Mouse (Mus musculus) retina, postnatal 7 days (tissue): ENCODE results near the gene Zfp365.
A peak's percentile ranks its signal among the peaks of the same experiment; 100 is the strongest.

Experiments
- DNase-seq: peaks from one replicate; pipeline ENCODE4 v3.0.0-alpha.2; 2012; ENCODE audit warnings: low read depth, low spot score

Zfp365 gene

DNA sequence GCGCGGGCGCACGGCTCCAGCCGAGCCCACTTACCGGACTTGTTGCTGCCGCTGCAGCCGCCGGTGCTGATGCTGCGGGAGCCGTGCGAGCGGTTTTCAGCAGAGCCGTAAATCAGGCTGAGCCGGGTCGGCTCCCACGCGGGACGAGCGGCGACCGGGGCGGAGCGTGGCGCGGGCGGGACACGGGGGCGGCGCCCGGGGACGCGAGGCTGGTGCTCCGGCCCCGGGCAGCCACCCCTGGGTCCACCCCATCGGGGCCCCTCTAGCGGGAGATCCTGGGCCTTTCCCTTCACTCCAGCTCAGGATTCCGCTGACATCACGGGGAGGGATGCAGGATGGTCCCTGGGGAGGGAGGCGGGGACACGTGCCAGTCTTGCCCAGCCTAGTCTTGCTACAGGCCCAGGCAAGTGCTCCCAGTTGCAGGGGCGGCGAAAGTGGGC, at the start of gene Zfp365:
Zfp365 (minus strand) TSS at position 326 of the 440 bp plus-strand sequence.
- peak; percentile 61 for DNase-seq

DNA sequence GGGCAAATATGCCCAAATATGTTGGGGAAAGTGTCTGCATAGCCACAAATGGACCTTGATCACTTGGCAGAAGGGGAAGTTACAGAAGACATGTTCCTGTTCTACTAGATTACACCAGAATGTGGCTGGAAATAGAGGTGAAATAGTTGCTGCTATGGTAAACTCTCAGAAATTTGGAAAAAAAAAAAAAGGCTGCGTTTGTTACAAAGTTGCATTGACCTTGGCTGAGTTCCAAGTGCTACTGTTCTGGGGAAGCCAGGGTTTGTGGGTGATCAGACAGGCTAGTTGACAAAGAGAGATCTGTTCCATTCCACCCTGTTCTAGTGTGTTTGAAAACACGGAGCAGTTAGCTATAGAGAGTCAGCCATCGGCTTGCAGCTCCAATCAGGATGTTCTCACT, 47.5 kb upstream of the Zfp365 start:
- no peak for DNase-seq

DNA sequence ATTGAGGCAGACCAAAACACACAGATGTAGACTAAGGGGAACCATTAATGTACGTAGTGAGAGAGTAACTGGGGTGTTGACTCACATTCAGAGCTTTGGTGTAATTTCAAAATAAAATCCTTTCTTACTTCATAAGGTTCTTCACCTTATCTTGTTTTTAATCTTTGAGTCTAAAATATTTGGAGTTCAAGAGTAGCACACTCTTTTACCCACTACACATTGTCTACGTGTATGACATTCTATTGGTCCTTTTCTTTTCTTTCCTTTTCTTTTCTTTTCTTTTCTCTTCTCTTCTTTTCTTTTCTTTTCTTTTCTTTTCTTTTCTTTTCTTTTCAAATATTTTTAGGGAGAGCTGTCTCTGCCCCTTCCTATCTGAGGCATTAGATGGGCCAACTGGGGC, 43.5 kb upstream of the Zfp365 start:
- DNase-seq: no peak

DNA sequence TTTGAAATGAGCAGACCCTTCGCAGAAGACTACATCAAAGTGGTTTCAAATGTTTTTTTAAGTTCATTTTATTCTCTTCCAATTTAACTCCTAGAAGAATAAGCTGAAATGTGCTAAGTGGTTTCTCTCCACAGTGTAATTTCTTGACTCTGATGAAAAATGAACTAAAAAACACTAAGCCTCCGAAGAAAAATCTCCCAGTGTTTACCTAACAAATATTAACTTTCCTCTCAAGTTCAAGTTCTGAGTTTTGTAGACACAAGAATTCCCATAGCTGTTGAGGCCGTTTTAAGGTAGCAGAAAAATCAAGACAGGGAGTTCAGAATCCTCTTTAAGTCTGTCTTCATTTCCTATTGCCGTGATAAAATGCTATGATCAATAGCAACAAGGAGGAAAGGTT, 39.2 kb upstream of the Zfp365 start:
- DNase-seq: no peak

GRCm38 (mm10) chr10:67950059-67950748, 37.7 kb upstream of the Zfp365 start:
- DNase-seq: no peak

- no peak for DNase-seq
These were observed 31.1 kb upstream of the Zfp365 start for GRCm38 (mm10) chr10:67943513-67943912.

GRCm38 (mm10) chr10:67939546-67939945, 27.1 kb upstream of the Zfp365 start:
- no peak for DNase-seq

GRCm38 (mm10) chr10:67937775-67938174, 25.3 kb upstream of the Zfp365 start:
- DNase-seq: no peak

GRCm38 (mm10) chr10:67936944-67937343, 24.5 kb upstream of the Zfp365 start:
- DNase-seq: no peak

GRCm38 (mm10) chr10:67932780-67933179, 20.3 kb upstream of the Zfp365 start:
- no peak for DNase-seq

DNA sequence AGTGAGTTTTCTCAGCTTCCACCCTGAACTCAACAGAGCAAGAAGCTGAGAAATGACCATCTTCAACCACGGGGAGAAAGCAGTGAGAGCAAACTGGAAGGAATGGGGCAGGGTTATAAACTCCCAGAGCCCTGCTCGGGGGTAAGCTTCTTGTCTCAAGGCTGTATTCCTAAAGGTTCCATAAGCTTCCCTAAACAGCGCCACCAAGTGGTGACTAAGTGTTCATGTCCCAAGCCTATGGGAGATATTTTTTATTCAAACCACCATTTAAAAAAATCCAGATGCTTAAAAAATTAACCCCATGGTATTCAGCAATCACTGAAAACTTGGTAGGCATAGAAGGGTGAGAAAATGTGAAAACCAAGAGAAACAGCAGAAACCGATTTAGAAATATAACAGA, 18.9 kb upstream of the Zfp365 start:
- DNase-seq: no peak

GRCm38 (mm10) chr10:67928584-67928983, 16.1 kb upstream of the Zfp365 start:
- no peak for DNase-seq

- DNase-seq: no peak
These were observed 15.4 kb upstream of the Zfp365 start for GRCm38 (mm10) chr10:67927718-67928455.

DNA sequence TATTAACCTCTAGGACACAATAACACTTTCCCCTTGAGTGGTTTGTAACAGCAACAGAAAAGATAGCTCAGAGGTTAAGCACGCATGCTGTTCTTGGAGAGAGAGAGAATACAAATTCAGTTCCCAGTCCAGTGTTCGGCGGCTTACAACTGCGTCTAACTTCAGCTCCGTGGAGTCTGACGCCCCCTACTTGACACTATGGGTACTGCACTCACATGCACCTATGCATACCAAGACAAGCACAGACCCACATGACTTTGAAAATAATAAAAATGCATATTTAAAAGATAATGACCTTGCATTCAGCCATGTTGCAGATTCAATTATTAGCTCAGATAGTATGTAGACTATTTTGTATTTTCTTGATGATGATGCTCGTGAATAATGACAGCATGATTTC, 11.6 kb upstream of the Zfp365 start:
- DNase-seq: no peak

DNA sequence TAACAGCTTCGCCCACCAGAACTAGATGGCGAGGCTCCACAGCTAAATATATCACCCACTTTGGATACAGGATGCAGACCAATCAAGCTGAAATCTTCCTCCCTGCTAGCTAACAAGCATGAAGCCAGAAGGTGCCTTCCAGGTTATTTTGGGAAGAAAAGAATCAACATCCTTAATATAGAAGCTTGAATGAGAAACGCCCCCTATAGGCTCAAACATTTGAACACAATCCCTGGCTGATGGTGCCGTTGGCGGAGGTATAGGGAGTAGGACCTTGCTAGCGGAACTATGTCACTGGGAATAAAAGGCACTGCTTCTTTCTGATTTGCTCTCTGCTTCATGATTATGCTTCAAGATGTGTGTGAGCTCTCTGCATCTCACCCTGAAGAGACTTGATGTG, 9.3 kb upstream of the Zfp365 start:
- DNase-seq: no peak

- DNase-seq: no peak
These were observed 7.2 kb upstream of the Zfp365 start for GRCm38 (mm10) chr10:67919706-67920105.

- no peak for DNase-seq
These were observed 5.9 kb upstream of the Zfp365 start for GRCm38 (mm10) chr10:67918194-67918899.

DNA sequence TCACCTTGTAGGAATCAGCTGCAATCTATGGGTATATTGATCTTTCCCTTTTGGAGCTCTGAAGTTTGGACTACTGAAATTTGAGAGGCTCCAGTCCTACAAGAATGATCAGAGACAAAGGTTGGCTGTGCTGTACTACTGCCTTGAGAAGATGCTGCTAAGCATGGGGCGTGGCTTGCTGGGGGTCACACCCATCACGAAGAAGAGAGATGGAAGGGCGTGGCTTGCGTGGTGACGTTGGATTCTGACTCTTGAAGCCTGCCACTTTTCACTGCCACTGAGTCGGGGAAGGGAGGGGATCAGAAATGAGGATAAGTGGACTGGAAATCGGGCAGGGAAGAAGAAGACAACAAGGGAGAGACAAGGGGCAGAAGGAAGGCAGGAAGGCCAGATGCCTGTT, 4.9 kb upstream of the Zfp365 start:
- DNase-seq: no peak

DNA sequence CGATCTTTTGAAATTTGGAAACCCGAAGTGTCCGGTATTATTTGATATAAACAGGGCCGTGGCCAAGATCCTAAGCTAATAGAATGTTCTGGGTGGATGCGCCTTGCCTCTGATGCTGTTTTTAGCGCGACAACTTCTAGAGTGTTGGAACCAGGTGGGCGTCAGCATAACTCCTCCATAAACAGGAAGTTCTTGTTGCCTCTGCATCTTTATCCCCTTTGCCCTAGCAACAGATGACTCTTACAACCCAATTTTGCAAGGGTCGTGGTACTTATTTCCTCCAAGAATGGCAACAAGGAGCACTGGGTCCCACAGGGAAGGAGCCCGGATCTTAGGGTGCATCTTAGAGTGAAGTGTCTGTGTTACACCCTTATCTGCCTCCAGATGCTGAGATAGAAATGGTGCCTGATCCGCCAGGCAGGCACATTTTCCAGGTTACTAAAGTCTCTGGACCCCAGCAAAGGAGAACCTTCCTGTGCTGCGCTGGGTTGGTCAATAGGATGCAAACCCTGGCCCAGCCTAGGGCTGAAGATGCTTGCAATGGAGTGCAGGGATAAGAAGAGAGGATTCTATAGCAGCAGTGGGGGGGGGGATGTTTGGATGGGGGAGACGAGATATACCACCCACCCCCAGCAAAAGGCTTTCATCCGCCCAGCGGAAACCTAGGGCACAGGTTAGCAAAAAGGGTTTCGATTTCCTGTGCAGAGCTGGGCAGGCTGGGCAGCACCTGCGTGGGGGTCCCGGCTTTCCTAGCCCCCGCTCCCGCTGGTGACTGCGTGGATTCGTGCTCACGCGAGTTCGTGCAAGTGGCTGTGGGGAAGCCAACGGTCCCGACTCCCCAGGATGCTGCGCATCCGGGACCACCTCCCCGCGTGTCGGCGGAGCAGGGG, 770 bp downstream of the Zfp365 start:
- DNase-seq: no peak

DNA sequence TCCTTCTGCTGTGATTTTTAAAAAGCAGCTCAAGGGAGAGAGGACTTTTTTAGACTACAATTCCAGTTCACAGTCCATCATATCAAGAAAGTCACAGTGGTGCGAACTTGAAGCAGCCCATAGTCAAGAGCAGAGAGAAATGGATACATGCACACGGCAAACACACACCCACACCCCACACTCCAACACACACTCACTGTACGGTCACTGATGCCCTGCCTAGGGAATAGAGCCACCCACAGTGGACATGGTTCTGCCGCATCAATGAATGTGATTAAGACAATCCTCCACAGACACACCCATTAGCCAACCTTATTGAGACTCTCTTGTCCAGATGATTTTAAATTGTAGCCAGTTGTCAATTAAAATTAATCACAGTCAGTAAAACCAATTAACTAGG, 4.5 kb downstream of the Zfp365 start:
- DNase-seq: no peak

DNA sequence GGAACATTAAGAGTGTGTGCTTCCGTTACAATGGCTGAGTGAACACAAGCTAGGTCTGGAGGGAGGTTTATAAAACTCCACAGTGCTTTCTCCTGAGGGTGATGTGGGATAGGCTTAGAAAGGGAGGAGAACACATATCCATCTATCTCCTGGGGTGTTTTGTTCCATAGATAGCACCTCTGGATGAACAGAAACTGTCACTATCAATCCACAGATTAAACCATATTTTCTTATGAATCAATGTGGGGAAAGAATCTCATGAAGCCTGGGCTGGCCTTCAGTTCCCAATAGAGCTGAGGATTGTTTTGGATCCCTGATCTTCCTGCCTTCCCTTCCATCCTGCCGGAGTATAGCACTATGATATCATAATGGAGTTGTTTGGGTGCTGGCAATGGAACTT, 5.5 kb downstream of the Zfp365 start:
- DNase-seq: no peak

DNA sequence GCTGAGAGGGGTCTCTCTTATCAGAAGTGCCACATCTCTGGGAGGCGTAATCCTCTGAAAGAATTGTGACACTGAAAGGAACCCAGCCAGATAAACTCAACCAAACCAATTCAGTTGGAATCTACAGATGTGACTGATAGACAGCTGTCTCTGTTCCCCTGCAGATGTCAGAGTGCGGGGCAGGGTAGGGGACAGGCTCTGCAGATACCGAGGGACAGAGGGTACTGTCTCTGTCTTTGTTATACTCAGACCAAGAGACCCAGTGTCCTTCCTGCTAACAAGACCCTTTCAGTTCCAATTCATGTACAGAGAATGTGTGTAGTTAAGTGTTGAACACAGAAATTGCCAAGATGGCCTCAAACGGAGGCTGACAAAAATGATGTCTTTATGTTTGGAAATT, 6.4 kb downstream of the Zfp365 start:
- DNase-seq: no peak
